Mouse (Mus musculus) MEL (cell line): Measurements from ENCODE around the gene Fbxw4.

Experiments
- CHD1 ChIP-seq: IDR thresholded peaks from 2 replicates; pipeline ENCODE4 v1.6.1; 2012; ENCODE audit warnings: low read depth, mild to moderate bottlenecking, inconsistent platforms, low read length, improper control_type of control experiment
- CHD2 ChIP-seq: IDR thresholded peaks from 2 replicates; pipeline ENCODE4 v1.6.1; 2011; ENCODE audit warnings: low read length, improper control_type of control experiment
- CTCF ChIP-seq, 3 experiments: IDR thresholded peaks in 2 of 3; conservative IDR thresholded peaks in 1 of 3; 2 replicates each; pipeline ENCODE4 v1.5.1; 2011 to 2012; ENCODE audit warnings: low read length in 3 of 3, low read depth in 2 of 3, mild to moderate bottlenecking in 2 of 3, improper control_type of control experiment in 1 of 3, inconsistent platforms in 1 of 3, mixed read lengths in 1 of 3, moderate library complexity in 1 of 3; ENCODE audit not compliant: control insufficient read depth in 1 of 3, insufficient read depth in 1 of 3, poor library complexity in 1 of 3, severe bottlenecking in 1 of 3
- E2F4 ChIP-seq: IDR thresholded peaks from 2 replicates; pipeline ENCODE4 v1.6.1; 2011; ENCODE audit warnings: low read depth, low read length, improper control_type of control experiment, borderline replicate concordance
- MYB ChIP-seq: IDR thresholded peaks from 2 replicates; pipeline ENCODE4 v1.6.1; 2011; ENCODE audit warnings: mild to moderate bottlenecking, low read depth, low read length, improper control_type of control experiment
- POLR2A ChIP-seq, 2 experiments: IDR thresholded peaks; 2 replicates each; pipeline ENCODE4 v1.6.1; 2011 to 2012; ENCODE audit warnings: low read length in 2 of 2, mild to moderate bottlenecking in 2 of 2, control low read depth in 1 of 2, improper control_type of control experiment in 1 of 2, low read depth in 1 of 2, moderate library complexity in 1 of 2; ENCODE audit not compliant: control insufficient read depth in 1 of 2, insufficient read depth in 1 of 2, poor library complexity in 1 of 2
- RCOR1 ChIP-seq: IDR thresholded peaks from 2 replicates; pipeline ENCODE4 v1.6.1; 2012; ENCODE audit warnings: low read depth, mild to moderate bottlenecking, inconsistent platforms, low read length, improper control_type of control experiment
- TCF12 ChIP-seq: IDR thresholded peaks from 2 replicates; pipeline ENCODE4 v1.6.1; 2014; ENCODE audit warnings: low read depth, mild to moderate bottlenecking, inconsistent platforms, low read length, improper control_type of control experiment, moderate library complexity

GRCm38 (mm10) chr19:45655870-45656269 lies 4.2 kb downstream of the Fbxw4 start:
- no peak for TF ChIP-seq CHD2
- no peak for TF ChIP-seq TCF12
- no peak for TF ChIP-seq MYB
- TF ChIP-seq POLR2A (IDR thresholded peaks at IDR 0.05; ENCODE audit: control insufficient read depth in 1 of 2, insufficient read depth in 1 of 2, low read depth in 1 of 2, low read length in 2 of 2, poor library complexity in 1 of 2): no peak
- TF ChIP-seq CTCF (IDR thresholded peaks at IDR 0.05 in 2 of 3, conservative IDR thresholded peaks at IDR 0.05 in 1 of 3; ENCODE audit: control insufficient read depth in 1 of 3, insufficient read depth in 1 of 3, low read depth in 2 of 3, low read length in 3 of 3, poor library complexity in 1 of 3, severe bottlenecking in 1 of 3): no peak
- TF ChIP-seq CHD1: no peak
- no peak for TF ChIP-seq E2F4
- no peak for TF ChIP-seq RCOR1
